Mouse (Mus musculus) retina, postnatal 1 day (tissue): ENCODE results near the gene Exosc5.
A peak's percentile ranks its signal among the peaks of the same experiment; 100 is the strongest.

ENCODE experiments used
- DNase-seq: peaks from one replicate; pipeline ENCODE4 v3.0.0-alpha.2; 2012

Exosc5 gene

DNA sequence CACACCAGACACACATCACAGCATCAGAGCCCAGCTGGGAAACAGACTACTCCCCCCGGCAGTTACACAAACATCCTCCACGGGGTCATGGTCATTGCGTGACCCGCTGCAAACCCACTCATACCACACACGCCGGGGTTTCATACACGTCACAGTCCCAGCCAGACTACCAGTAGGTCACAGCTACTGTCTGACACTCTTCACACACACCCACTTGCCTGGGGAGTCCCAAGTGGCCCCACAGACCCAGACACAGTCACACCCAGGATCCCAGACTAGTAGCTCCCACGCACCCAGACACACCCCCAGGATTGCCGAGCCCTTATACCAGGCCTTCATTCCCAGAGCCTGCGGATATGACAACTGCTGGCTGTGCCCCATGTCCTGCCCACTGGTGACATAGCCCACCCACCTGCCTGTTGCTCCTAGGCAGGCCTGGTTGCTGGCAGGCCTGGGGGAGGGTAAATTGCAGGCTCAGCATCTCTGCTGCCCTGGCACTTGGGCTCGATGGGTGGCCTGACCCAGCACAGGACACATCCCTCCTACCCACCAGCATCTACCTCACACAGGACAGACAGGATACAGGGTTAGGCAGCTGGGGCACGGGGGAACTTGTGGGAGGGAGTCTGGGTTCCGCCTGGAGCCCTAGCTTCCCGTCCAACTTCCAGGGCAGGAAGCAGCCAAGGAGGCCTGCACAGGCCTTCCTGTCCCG, 48.8 kb downstream of the Exosc5 start:
- DNase-seq = no peak

GRCm38 (mm10) chr7:25709961-25710360, 51.0 kb downstream of the Exosc5 start:
- peak; percentile 37 for DNase-seq

GRCm38 (mm10) chr7:25710519-25711130, 51.7 kb downstream of the Exosc5 start:
- DNase-seq = no peak

DNA sequence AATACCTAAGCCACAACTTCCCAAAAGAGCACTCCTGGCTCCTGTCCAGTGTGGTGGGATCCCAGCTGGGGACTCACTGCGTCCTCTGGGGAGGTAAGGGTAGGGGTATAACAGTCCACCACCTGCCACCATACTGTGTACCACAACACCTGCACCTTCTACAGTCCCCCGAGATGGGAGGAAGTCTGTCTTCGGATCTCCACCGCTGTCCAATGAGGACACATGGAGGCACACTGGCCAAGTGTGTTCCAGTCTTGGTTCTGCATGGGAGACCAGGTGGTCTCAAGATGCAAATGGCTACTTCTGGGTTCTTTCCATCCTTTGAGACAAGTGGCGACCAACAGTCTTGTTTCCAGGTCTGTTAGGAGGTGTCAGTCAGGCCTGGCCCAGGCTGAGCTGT, 52.2 kb downstream of the Exosc5 start:
- DNase-seq = no peak

DNA sequence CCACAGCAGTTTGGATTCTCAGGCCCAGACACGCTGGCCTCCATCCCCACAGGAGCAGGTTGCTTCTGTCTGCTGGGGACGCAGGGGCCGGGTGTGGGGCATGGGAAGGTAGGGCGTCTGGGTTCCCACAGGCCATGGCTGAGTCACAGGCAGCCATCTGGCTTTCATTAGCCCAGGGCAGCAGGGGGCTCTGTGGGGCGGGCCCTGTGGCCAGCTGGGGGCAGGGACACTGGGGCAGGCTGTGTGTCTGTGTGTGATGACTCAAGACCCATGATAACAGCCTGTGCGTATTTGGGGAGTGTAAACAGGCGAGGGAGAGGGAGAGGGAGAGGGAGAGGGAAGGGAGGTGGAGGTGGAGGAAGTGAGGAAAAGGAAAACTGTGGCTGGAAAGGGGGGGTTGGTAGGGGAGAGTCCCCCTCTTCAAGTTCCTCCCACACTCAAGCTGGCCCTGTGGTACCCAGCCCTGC, 52.8 kb downstream of the Exosc5 start:
- peak; percentile 66 for DNase-seq

GRCm38 (mm10) chr7:25712801-25713200, 53.8 kb downstream of the Exosc5 start:
- DNase-seq = no peak

GRCm38 (mm10) chr7:25714581-25714980, 55.6 kb downstream of the Exosc5 start:
- DNase-seq = no peak

DNA sequence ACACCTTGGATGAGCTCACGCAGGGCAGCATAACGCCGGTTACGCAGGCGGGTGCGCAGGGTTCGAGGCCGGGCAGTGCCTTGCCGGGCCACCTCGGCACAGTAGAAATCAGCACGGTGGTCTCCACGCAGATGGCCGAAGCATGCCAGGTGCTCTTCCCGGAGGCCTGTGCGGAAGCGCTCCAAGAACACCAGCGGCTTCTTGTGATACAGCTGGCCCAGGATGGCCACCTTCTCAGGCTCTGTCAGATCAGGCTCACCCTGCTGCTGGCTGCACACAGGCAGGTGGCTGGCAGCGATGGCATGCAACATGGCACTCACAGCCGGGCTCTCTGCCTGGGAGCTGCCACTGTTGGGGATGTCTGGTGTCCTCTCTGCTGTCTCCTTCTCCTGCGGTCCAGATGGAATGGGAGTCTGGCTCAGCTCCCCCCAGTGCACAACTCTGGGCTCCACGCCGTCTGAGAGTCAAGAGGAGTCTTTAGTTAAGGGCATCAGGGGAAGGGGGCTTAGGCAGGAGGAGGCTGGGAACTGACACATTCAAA, 56.8 kb downstream of the Exosc5 start:
- no peak for DNase-seq

GRCm38 (mm10) chr7:25717478-25717877, 58.5 kb downstream of the Exosc5 start:
- DNase-seq = no peak

- DNase-seq = peak; percentile 97
Observed at GRCm38 (mm10) chr7:25718788-25719417, 59.9 kb downstream of the Exosc5 start, which contains the start of gene Ccdc97. TSS of gene Ccdc97 (minus strand) at chr7:25719088.

- DNase-seq = peak; percentile 83
Observed at GRCm38 (mm10) chr7:25719761-25720610, 61.0 kb downstream of the Exosc5 start.

DNA sequence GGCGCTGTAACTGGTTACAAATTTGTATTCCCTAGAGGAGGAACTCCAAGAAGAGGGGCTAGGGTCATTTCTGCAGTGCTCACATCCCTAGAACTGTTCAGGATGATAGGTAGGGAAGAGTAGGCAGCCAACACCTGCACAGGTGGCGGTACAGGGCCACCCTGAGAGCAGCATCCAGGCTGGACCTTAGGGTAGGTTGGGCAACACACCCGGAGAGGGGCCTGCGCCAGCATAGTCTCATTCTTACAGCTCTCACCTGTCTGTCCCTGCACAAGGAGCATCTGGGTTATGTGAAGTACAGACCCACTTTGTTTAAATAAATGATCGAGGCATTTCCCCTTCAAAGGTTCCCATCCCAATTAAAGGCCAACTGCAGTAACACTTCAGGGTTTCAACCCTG, 61.8 kb downstream of the Exosc5 start:
- DNase-seq = no peak
